Mouse (Mus musculus) heart, embryonic 16.5 days (tissue): ENCODE data around the gene Cd81. TPM values are rescaled to one million over a fixed set of nuclear protein-coding genes. Genes with fewer than 3 reads are reported as not detected.

Experiments
- ATAC-seq: fragments of 200-750 bp; cut with Nextera tagmentation; replicated peaks from 2 replicates; pipeline ENCODE4 v1.8.0; 2017; ENCODE audit warnings: moderate number of reproducible peaks; ENCODE audit not compliant: insufficient read depth, low FRiP score; ENCODE audit errors: extremely low read depth
- H3K27ac ChIP-seq: fragments of 300-500 bp; sonication (generic); 2 replicates; pipeline ENCODE4 v1.5.1; 2014; ENCODE audit warnings: mild to moderate bottlenecking, low read length, control low read depth, moderate library complexity
- H3K27me3 ChIP-seq: fragments of 300-500 bp; sonication (generic); 2 replicates; pipeline ENCODE4 v1.6.1; 2014; ENCODE audit warnings: low read length, mixed read lengths; ENCODE audit not compliant: control insufficient read depth, insufficient read depth
- H3K36me3 ChIP-seq: fragments of 300-500 bp; sonication (generic); 2 replicates; pipeline ENCODE4 v1.6.1; 2014; ENCODE audit not compliant: control insufficient read depth, insufficient read depth
- H3K4me1 ChIP-seq: fragments of 300-500 bp; sonication (generic); 2 replicates; pipeline ENCODE4 v1.6.1; 2014; ENCODE audit warnings: low read length, mixed read lengths; ENCODE audit not compliant: control insufficient read depth, insufficient read depth
- H3K4me2 ChIP-seq: fragments of 300-500 bp; sonication (generic); 2 replicates; pipeline ENCODE4 v1.6.1; 2014; ENCODE audit warnings: low read depth, mild to moderate bottlenecking, control low read depth, low read length
- H3K4me3 ChIP-seq: fragments of 300-500 bp; sonication (generic); 2 replicates; pipeline ENCODE4 v1.5.1; 2014; ENCODE audit warnings: mild to moderate bottlenecking, control low read depth, low read length
- H3K9ac ChIP-seq: fragments of 300-500 bp; sonication (generic); 2 replicates; pipeline ENCODE4 v1.6.1; 2014; ENCODE audit warnings: low read length, control low read depth
- H3K9me3 ChIP-seq: fragments of 300-500 bp; sonication (generic); replicated peaks from 2 replicates; pipeline ENCODE4 v1.6.1; 2016; ENCODE audit warnings: low read length; ENCODE audit not compliant: control insufficient read depth
- WGBS: fragments of 180-500 bp; shearing (Covaris S2); extraction: QIAGEN DNeasy Blood & Tissue Kit; methylation state at CpG from one replicate; pipeline ENCODE4 v1.1.7; 2014; 5-methylcytosine and 5-hydroxymethylcytosine counted together
- polyA plus RNA-seq: library from polyadenylated mRNA; unstranded; fragments of >200 nt; fragmentation: Nextera tagmentation; extraction: Ambion mirVana; gene quantifications from 2 replicates; pipeline ENCODE4 v1.2.1, GENCODE M21; 2015

Gene Cd81
- polyA plus RNA-seq, 1 experiment from 2014 or later = 878 TPM

- Histone ChIP-seq H3K36me3 (no peaks in the 10 kb centered on the region), H3K27me3 (peaks cover 4% of the 10 kb centered on the region), H3K9ac (peak overlapping the region; percentile 68), H3K9me3 (no peaks in the 10 kb centered on the region), H3K4me3 (peak overlapping the region; percentile 15; the same call in 1 of the 2 replicates), H3K27ac (peak overlapping the region; percentile 69), H3K4me2 (peak overlapping the region; percentile 26), H3K4me1 (peaks cover 9% of the 10 kb centered on the region)
- WGBS = 17% methylated on average over 4 of the region's 4 CpGs
- ATAC-seq = peak; percentile 72
Observed at GRCm38 (mm10) chr7:143087070-143087579, 34.6 kb downstream of the Cd81 start.

- Histone ChIP-seq H3K4me1 (0 out of 2 replicates have a peak, but pooled peaks cover 2% of the 10 kb centered on the region), H3K4me2 (no peak overlapping the region), H3K27ac (no peak overlapping the region), H3K9ac (no peak overlapping the region), H3K36me3 (no peaks in the 10 kb centered on the region), H3K4me3 (no peak overlapping the region), H3K27me3 (peaks cover 8% of the 10 kb centered on the region), H3K9me3 (no peaks in the 10 kb centered on the region)
- WGBS = 77% methylated on average over 3 of the region's 3 CpGs
- no peak for ATAC-seq
Observed at GRCm38 (mm10) chr7:143093847-143094246, 41.3 kb downstream of the Cd81 start.

GRCm38 (mm10) chr7:143094592-143095553 is 42.3 kb downstream of the Cd81 start, which contains the start of gene Trpm5:
Trpm5 (minus strand) TSS chr7:143094642.
- WGBS = 37% methylated on average over 10 of the region's 10 CpGs
- ATAC-seq = peak; percentile 58
- no peak within 1 kb of the TSS for H3K4me3 ChIP-seq
- no peak within 1 kb of the TSS for H3K9ac ChIP-seq
- H3K27me3 ChIP-seq = peaks cover 5% of the 10 kb centered on the region
- 0 out of 2 replicates have a peak, but pooled peaks cover 2% of the 10 kb centered on the region for H3K4me1 ChIP-seq
- no peaks in the 10 kb centered on the region for H3K36me3 ChIP-seq
- no peaks in the 10 kb centered on the region for H3K9me3 ChIP-seq
- H3K27ac ChIP-seq = no peak within 1 kb of the TSS
- peak within 1 kb of the TSS; percentile 20; the same call in 1 of the 2 replicates for H3K4me2 ChIP-seq

- Histone ChIP-seq H3K4me1 (peaks cover 2% of the 10 kb centered on the region; the same call in 1 of the 2 replicates), H3K27ac (no peak overlapping the region), H3K9ac (no peak overlapping the region), H3K36me3 (no peaks in the 10 kb centered on the region), H3K9me3 (no peaks in the 10 kb centered on the region), H3K4me2 (no peak overlapping the region), H3K4me3 (no peak overlapping the region), H3K27me3 (0 out of 2 replicates have a peak, but pooled peaks cover 4% of the 10 kb centered on the region)
- 56% methylated on average over 1 of the region's 1 CpGs for WGBS
- no peak; the same call in 1 of the 2 replicates for ATAC-seq
Observed at GRCm38 (mm10) chr7:143095554-143095907, 43.0 kb downstream of the Cd81 start.

- H3K9me3 ChIP-seq = peaks cover 2% of the 10 kb centered on the region; the same call in 1 of the 2 replicates
- H3K4me3 ChIP-seq = no peak overlapping the region
- H3K27me3 ChIP-seq = peaks cover under 1% of the 10 kb centered on the region
- 49% methylated on average over 4 of the region's 4 CpGs for WGBS
- H3K4me2 ChIP-seq = no peak overlapping the region
- peaks cover 4% of the 10 kb centered on the region for H3K4me1 ChIP-seq
- no peak overlapping the region for H3K9ac ChIP-seq
- no peak overlapping the region for H3K27ac ChIP-seq
- no peak for ATAC-seq
- H3K36me3 ChIP-seq = no peaks in the 10 kb centered on the region
Observed at GRCm38 (mm10) chr7:143100759-143101158, 48.2 kb downstream of the Cd81 start.

GRCm38 (mm10) chr7:143105258-143105897 is 52.8 kb downstream of the Cd81 start:
- Histone ChIP-seq H3K36me3 (no peaks in the 10 kb centered on the region), H3K4me1 (peaks cover 20% of the 10 kb centered on the region), H3K27me3 (peaks cover 18% of the 10 kb centered on the region), H3K4me2 (no peak overlapping the region), H3K4me3 (no peak overlapping the region), H3K27ac (no peak overlapping the region), H3K9ac (no peak overlapping the region), H3K9me3 (peaks cover 2% of the 10 kb centered on the region; the same call in 1 of the 2 replicates)
- WGBS = 52% methylated on average over 11 of the region's 11 CpGs
- ATAC-seq = no peak

- WGBS = 71% methylated on average over 4 of the region's 4 CpGs
- peaks cover 23% of the 10 kb centered on the region for H3K4me1 ChIP-seq
- H3K9me3 ChIP-seq = peaks cover 2% of the 10 kb centered on the region; the same call in 1 of the 2 replicates
- H3K27me3 ChIP-seq = peaks cover 18% of the 10 kb centered on the region
- peak within 1 kb of the TSS; percentile 72 for H3K4me3 ChIP-seq
- peak within 1 kb of the TSS; percentile 91 for H3K9ac ChIP-seq
- peak within 1 kb of the TSS; percentile 96 for H3K27ac ChIP-seq
- ATAC-seq = no peak
- no peaks in the 10 kb centered on the region for H3K36me3 ChIP-seq
- peak within 1 kb of the TSS; percentile 81 for H3K4me2 ChIP-seq
Observed at GRCm38 (mm10) chr7:143106062-143106461, 53.5 kb downstream of the Cd81 start, which contains the start of gene Kcnq1. Kcnq1 (plus strand) TSS chr7:143106362.

GRCm38 (mm10) chr7:143106672-143107465 is 54.3 kb downstream of the Cd81 start:
- Histone ChIP-seq H3K27me3 (peaks cover 18% of the 10 kb centered on the region), H3K27ac (peak overlapping the region; percentile 96), H3K36me3 (no peaks in the 10 kb centered on the region), H3K9ac (peak overlapping the region; percentile 91), H3K4me1 (peaks cover 27% of the 10 kb centered on the region), H3K4me2 (peak overlapping the region; percentile 81), H3K9me3 (no peaks in the 10 kb centered on the region), H3K4me3 (peak overlapping the region; percentile 72)
- peak; percentile 39 for ATAC-seq
- WGBS = 5% methylated on average over 57 of the region's 57 CpGs
